Mouse (Mus musculus): ENCODE measurements around the gene Mypop.

GRCm38 (mm10) chr7:19012025-19012621, 21.1 kb downstream of the Mypop start:
- TF ChIP-seq CTCF (IDR thresholded peaks at IDR 0.05; ENCODE audit: low read depth, low read length), result no peak
- no peak for TF ChIP-seq POLR2A (IDR thresholded peaks at IDR 0.05; ENCODE audit: borderline replicate concordance, low read depth, low read length)
